Mouse (Mus musculus) liver, adult 2 months (tissue): ENCODE measurements around the gene Mbnl2. TPM values are rescaled to one million over a fixed set of nuclear protein-coding genes. Genes with fewer than 3 reads are reported as not detected.

Source experiments
- DNase-seq: peaks from one replicate; pipeline ENCODE4 v3.0.0-alpha.2; 2011; ENCODE audit warnings: low read depth, low spot score; ENCODE audit errors: extremely low read depth
- H3K27ac ChIP-seq: fragments of 200-500 bp; replicated peaks from 2 replicates; pipeline ENCODE4 v1.5.1; 2012; ENCODE audit warnings: low read depth, mild to moderate bottlenecking, control low read depth, inconsistent platforms, low read length; ENCODE audit not compliant: insufficient read depth
- H3K27me3 ChIP-seq: fragments of 200-500 bp; 2 replicates; pipeline ENCODE4 v1.6.1; 2012; ENCODE audit warnings: mild to moderate bottlenecking, moderate library complexity, low read length, inconsistent platforms; ENCODE audit not compliant: control insufficient read depth, insufficient read depth
- H3K36me3 ChIP-seq: fragments of 200-500 bp; 2 replicates; pipeline ENCODE4 v1.6.1; 2012; ENCODE audit warnings: low read length, inconsistent platforms; ENCODE audit not compliant: control insufficient read depth, insufficient read depth
- H3K4me1 ChIP-seq: fragments of 200-500 bp; 2 replicates; pipeline ENCODE4 v1.6.1; 2011; ENCODE audit warnings: low read length; ENCODE audit not compliant: control insufficient read depth, insufficient read depth
- H3K4me3 ChIP-seq: fragments of 200-500 bp; 2 replicates; pipeline ENCODE4 v1.5.1; 2011; ENCODE audit warnings: low read depth, mild to moderate bottlenecking, control low read depth, low read length, moderate library complexity; ENCODE audit not compliant: insufficient read depth
- H3K79me2 ChIP-seq: fragments of 200-500 bp; 2 replicates; pipeline ENCODE4 v1.6.1; 2012; ENCODE audit warnings: inconsistent platforms, mild to moderate bottlenecking, low read length, moderate library complexity; ENCODE audit not compliant: control insufficient read depth, insufficient read depth
- H3K9ac ChIP-seq: fragments of 200-500 bp; 2 replicates; pipeline ENCODE4 v1.6.1; 2012; ENCODE audit warnings: low read depth, mild to moderate bottlenecking, control low read depth, inconsistent platforms, low read length
- CTCF ChIP-seq: fragments of 200-500 bp; IDR thresholded peaks from 2 replicates; pipeline ENCODE4 v1.5.1; 2011; ENCODE audit warnings: low read depth, low read length, control low read depth
- POLR2A ChIP-seq: fragments of 200-500 bp; IDR thresholded peaks from 2 replicates; pipeline ENCODE4 v1.6.1; 2011; ENCODE audit warnings: low read length, control low read depth; ENCODE audit not compliant: insufficient read depth; ENCODE audit errors: extremely low read depth
- whole genome bisulfite sequencing: fragments of 180-500 bp; shearing (Covaris S2); methylation state at CpG from one replicate; pipeline ENCODE4 v1.1.7; 2018; 5-methylcytosine and 5-hydroxymethylcytosine counted together
- polyA plus RNA-seq: library from polyadenylated mRNA; depleted of rRNA; stranded (reverse); fragments of >200 nt; gene quantifications from 2 replicates; pipeline ENCODE4 v1.2.3, GENCODE M21; 2012
- total RNA-seq: library from RNA; depleted of rRNA; stranded (reverse); fragments of >200 nt; gene quantifications from 2 replicates; pipeline ENCODE4 v1.2.3, GENCODE M21; 2014

Mbnl2 gene
- total and polyA plus RNA-seq, 2 experiments = 17.5 to 35.2 TPM

DNA sequence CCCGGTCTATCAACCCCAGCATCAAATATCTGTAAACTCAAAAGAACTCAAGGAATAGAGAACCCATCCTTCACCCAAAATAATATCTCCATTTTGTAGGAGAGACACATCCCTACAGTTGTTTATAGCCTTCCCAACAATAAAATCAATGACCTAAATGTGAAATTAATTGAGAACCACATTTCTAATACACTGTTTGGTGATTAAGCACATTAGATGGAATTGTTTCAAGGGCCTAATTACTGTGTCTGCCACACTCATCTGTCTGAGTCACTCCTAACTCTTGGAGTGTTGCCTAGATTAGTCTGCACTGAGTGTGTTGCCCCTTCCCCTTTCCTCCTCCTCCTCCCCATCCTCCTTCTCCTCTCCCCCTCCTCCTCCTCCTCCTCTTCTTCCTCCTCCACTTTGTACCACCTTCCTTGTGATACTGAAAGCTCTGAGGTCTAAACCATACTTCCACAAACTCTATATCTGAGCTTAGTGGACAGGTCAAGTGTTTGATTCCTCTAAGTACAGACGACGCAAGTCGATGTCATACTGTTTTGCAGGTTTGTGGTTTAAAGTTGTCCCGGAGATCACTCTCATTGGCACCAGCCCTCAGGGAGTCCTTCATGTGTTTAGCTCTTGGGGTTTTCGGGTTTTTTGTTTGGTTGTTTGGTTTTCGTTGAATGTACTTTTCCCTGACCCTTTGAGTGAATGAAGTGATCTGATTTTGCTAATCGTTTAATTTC lies 48.8 kb downstream of the Mbnl2 start:
- TF ChIP-seq CTCF (no peak), POLR2A (no peak)
- Histone ChIP-seq H3K79me2 (peaks cover 54% of the 10 kb centered on the region; the same call in 1 of the 2 replicates), H3K4me1 (peaks cover 13% of the 10 kb centered on the region; the same call in 1 of the 2 replicates), H3K9ac (no peak overlapping the region), H3K36me3 (no peaks in the 10 kb centered on the region), H3K27me3 (no peaks in the 10 kb centered on the region), H3K4me3 (no peak overlapping the region), H3K27ac (no peak overlapping the region)
- WGBS = 85% methylated on average over 8 of the region's 8 CpGs
- DNase-seq = no peak

DNA sequence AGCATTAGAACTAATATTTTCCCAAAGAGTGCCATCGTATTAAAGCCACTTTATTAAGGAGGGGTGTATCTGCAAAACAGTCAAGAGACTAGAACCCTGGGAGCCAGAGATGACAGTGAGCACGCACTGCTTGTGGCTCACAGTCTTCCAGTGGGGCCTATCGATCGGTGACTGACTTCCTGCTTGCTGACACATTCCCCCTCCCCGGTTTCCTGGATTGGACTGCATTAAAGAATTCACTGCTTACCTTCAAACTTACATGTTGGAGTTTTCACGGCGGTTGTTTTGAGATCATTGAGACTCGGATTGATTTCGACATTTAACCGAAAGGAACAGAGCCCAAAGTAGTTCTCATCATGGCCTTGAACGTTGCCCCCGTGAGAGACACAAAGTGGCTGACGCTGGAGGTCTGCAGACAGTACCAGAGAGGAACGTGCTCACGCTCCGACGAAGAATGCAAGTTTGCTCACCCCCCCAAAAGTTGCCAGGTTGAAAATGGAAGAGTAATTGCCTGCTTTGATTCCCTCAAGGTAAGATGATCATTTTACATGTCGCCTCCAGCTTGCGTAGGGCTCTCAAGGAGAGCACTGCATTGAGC lies 49.5 kb downstream of the Mbnl2 start:
- Histone ChIP-seq H3K4me1 (peaks cover 10% of the 10 kb centered on the region; the same call in 1 of the 2 replicates), H3K9ac (no peak overlapping the region), H3K27me3 (no peaks in the 10 kb centered on the region), H3K36me3 (no peaks in the 10 kb centered on the region), H3K79me2 (peaks cover 47% of the 10 kb centered on the region; the same call in 1 of the 2 replicates), H3K4me3 (no peak overlapping the region), H3K27ac (no peak overlapping the region)
- peak; percentile 62 for DNase-seq
- 60% methylated on average over 19 of the region's 19 CpGs for WGBS
- TF ChIP-seq CTCF = no peak

DNA sequence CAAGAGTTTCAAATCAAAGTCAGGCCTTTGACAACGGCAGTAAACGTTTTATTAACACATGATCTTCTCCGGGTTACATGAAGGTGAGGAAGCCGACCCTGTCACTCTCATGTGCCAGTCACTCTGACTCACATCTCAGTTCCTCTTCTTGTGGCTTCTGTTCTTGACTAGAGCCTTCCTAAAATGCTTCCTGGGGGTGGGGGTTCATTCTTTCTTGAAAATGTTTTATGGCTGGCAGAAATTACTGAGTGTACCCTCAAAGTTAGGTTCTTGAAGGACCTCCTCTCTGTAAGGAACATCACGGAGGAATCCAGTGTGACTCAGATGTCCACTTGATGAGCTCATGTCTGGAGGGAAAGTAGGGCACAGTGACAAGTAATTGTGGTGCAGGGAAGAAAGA lies 50.2 kb downstream of the Mbnl2 start:
- WGBS = 78% methylated on average over 5 of the region's 5 CpGs
- Histone ChIP-seq H3K27ac (no peak overlapping the region), H3K79me2 (peaks cover 46% of the 10 kb centered on the region; the same call in 1 of the 2 replicates), H3K9ac (no peak overlapping the region), H3K4me1 (peaks cover 10% of the 10 kb centered on the region; the same call in 1 of the 2 replicates), H3K27me3 (no peaks in the 10 kb centered on the region), H3K36me3 (no peaks in the 10 kb centered on the region), H3K4me3 (no peak overlapping the region)
- no peak for TF ChIP-seq CTCF
- no peak for TF ChIP-seq POLR2A
- no peak for DNase-seq

DNA sequence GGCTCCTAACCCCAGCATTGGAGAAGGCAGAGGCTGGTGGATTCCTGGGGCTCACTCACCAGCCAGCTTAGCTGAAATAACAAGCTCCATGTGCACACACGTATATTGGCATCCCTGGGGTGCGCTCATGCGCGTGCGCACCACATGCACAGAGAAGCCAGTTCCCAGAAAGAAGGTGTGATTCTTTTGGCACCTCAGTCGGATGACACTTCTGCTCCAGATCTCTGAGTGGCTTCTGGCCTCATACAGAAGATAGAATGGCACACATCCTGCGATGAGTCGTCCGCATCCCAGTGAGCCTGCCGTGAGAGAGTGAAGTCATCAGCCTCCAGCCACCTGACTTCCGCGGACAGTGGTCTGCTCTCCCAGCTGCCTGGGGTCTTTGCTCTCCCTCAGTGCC lies 55.0 kb downstream of the Mbnl2 start:
- H3K36me3 ChIP-seq = no peaks in the 10 kb centered on the region; the same call in 1 of the 2 replicates
- H3K79me2 ChIP-seq = peaks cover 36% of the 10 kb centered on the region; the same call in 1 of the 2 replicates
- no peak for TF ChIP-seq CTCF
- TF ChIP-seq POLR2A = no peak
- H3K9ac ChIP-seq = no peak overlapping the region
- H3K4me1 ChIP-seq = no peaks in the 10 kb centered on the region; the same call in 1 of the 2 replicates
- H3K27me3 ChIP-seq = no peaks in the 10 kb centered on the region
- no peak overlapping the region for H3K27ac ChIP-seq
- no peak for DNase-seq
- H3K4me3 ChIP-seq = no peak overlapping the region
- WGBS = 72% methylated on average over 12 of the region's 12 CpGs

DNA sequence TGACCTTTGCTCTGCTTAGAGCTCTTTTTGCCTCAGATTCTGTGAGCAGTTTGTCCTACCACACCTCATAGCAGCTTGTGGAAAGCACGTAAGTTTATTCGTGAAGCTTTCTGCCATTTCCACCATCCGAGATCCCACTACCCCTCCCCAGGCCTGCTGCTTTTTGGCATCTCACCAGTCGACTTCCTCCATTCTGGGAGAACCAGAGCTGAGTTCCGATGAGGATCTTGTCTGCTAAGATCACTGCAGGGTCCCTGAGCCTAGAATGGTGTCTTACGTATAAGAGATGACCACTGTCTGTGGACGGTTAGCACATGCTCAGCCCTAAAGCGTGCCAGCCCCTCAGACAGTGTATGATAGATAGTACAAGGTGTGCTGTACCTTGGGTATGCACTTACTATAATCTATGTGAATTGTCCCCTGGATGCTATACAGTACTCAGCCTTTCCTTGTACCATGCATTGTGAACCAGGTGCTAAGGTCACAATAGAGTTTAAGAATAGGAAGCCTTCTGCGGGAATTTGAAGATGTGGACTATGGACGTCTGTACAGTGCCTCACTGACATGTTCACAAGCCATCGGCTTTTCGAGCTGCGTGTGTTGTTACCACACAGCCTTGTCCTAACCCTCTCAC lies 55.5 kb downstream of the Mbnl2 start:
- Histone ChIP-seq H3K4me1 (peaks cover 2% of the 10 kb centered on the region), H3K4me3 (no peak overlapping the region), H3K36me3 (no peaks in the 10 kb centered on the region; the same call in 1 of the 2 replicates), H3K27me3 (no peaks in the 10 kb centered on the region), H3K27ac (no peak overlapping the region), H3K79me2 (peaks cover 32% of the 10 kb centered on the region; the same call in 1 of the 2 replicates), H3K9ac (no peak overlapping the region)
- TF ChIP-seq CTCF = no peak
- TF ChIP-seq POLR2A = no peak
- WGBS = 84% methylated on average over 13 of the region's 13 CpGs
- no peak for DNase-seq
